Mouse (Mus musculus) lung, embryonic 16.5 days (tissue): ENCODE data around the gene Pnmt. TPM values are rescaled to one million over a fixed set of nuclear protein-coding genes. Genes with fewer than 3 reads are reported as not detected.

Experiments used
- ATAC-seq: fragments of 200-750 bp; cut with Nextera tagmentation; 2 replicates; pipeline ENCODE4 v1.8.0; 2017; ENCODE audit warnings: low read depth, mild to moderate bottlenecking, moderate library complexity
- H3K27ac ChIP-seq: fragments of 300-500 bp; sonication (generic); 2 replicates; pipeline ENCODE4 v1.5.1; 2014; ENCODE audit warnings: mild to moderate bottlenecking, control low read depth, low read length
- H3K27me3 ChIP-seq: fragments of 300-500 bp; sonication (generic); 2 replicates; pipeline ENCODE4 v1.6.1; 2014; ENCODE audit warnings: low read depth, low read length, mixed read lengths; ENCODE audit not compliant: control insufficient read depth, insufficient read depth
- H3K36me3 ChIP-seq: fragments of 300-500 bp; sonication (generic); 2 replicates; pipeline ENCODE4 v1.6.1; 2014; ENCODE audit warnings: low read length; ENCODE audit not compliant: control insufficient read depth, insufficient read depth
- H3K4me1 ChIP-seq: fragments of 300-500 bp; sonication (generic); replicated peaks from 2 replicates; pipeline ENCODE4 v1.6.1; 2014; ENCODE audit warnings: low read length, mixed read lengths; ENCODE audit not compliant: control insufficient read depth, insufficient read depth
- H3K4me2 ChIP-seq: fragments of 300-500 bp; sonication (generic); 2 replicates; pipeline ENCODE4 v1.6.1; 2014; ENCODE audit warnings: low read depth, low read length, control low read depth
- H3K4me3 ChIP-seq: fragments of 300-500 bp; sonication (generic); 2 replicates; pipeline ENCODE4 v1.5.1; 2014; ENCODE audit warnings: mild to moderate bottlenecking, low read length, control low read depth
- H3K9ac ChIP-seq: fragments of 300-500 bp; sonication (generic); 2 replicates; pipeline ENCODE4 v1.6.1; 2014; ENCODE audit warnings: low read length, control low read depth
- H3K9me3 ChIP-seq: fragments of 300-500 bp; sonication (generic); 2 replicates; pipeline ENCODE4 v1.6.1; 2016; ENCODE audit warnings: low read length; ENCODE audit not compliant: control insufficient read depth
- WGBS: fragments of 180-500 bp; shearing (Covaris S2); extraction: QIAGEN DNeasy Blood & Tissue Kit; methylation state at CpG from one replicate; pipeline ENCODE4 v1.1.7; 2014; 5-methylcytosine and 5-hydroxymethylcytosine counted together
- polyA plus RNA-seq: library from polyadenylated mRNA; unstranded; fragments of >200 nt; fragmentation: Nextera tagmentation; extraction: Ambion mirVana; gene quantifications from 2 replicates; pipeline ENCODE4 v1.2.1, GENCODE M21; 2015

The Pnmt gene
- polyA plus RNA-seq, 1 experiment from 2014 or later = 0.13 TPM

GRCm38 (mm10) chr11:98356625-98357394 is 29.4 kb upstream of the Pnmt start:
- Histone ChIP-seq H3K27me3 (peaks cover 3% of the 10 kb centered on the region; the same call in 1 of the 2 replicates), H3K4me2 (peak overlapping the region; percentile 77; the same call in 1 of the 2 replicates), H3K9me3 (no peaks in the 10 kb centered on the region), H3K4me3 (no peak overlapping the region), H3K9ac (peak overlapping the region; percentile 66; the same call in 1 of the 2 replicates), H3K4me1 (peaks cover 43% of the 10 kb centered on the region), H3K27ac (peak overlapping the region; percentile 94), H3K36me3 (no peaks in the 10 kb centered on the region)
- ATAC-seq = peak; percentile 21
- 54% methylated on average over 7 of the region's 7 CpGs for WGBS

- Histone ChIP-seq H3K9me3 (no peaks in the 10 kb centered on the region), H3K4me2 (peak overlapping the region; percentile 77), H3K36me3 (no peaks in the 10 kb centered on the region), H3K27me3 (peaks cover 3% of the 10 kb centered on the region; the same call in 1 of the 2 replicates), H3K9ac (peak overlapping the region; percentile 66), H3K4me3 (peak overlapping the region; percentile 79), H3K27ac (peak overlapping the region; percentile 94), H3K4me1 (peaks cover 42% of the 10 kb centered on the region)
- WGBS = 4% methylated on average over 13 of the region's 13 CpGs
- ATAC-seq = peak; percentile 39
Observed at GRCm38 (mm10) chr11:98357396-98358160, 28.7 kb upstream of the Pnmt start.

- Histone ChIP-seq H3K27ac (peak within 1 kb of the TSS; percentile 94), H3K4me3 (peak within 1 kb of the TSS; percentile 79), H3K36me3 (no peaks in the 10 kb centered on the region), H3K4me2 (peak within 1 kb of the TSS; percentile 88), H3K27me3 (peaks cover 3% of the 10 kb centered on the region; the same call in 1 of the 2 replicates), H3K9me3 (no peaks in the 10 kb centered on the region), H3K4me1 (peaks cover 49% of the 10 kb centered on the region), H3K9ac (peak within 1 kb of the TSS; percentile 86)
- ATAC-seq = peak; percentile 91
- WGBS = under 1% methylated on average over 52 of the region's 60 CpGs
Observed at GRCm38 (mm10) chr11:98358161-98359083, 27.8 kb upstream of the Pnmt start, which contains the start of gene Stard3. Gene Stard3, plus strand, starts transcription at chr11:98358368.

GRCm38 (mm10) chr11:98360866-98361521 is 25.3 kb upstream of the Pnmt start:
- Histone ChIP-seq H3K4me2 (no peak overlapping the region), H3K4me1 (peaks cover 49% of the 10 kb centered on the region), H3K27ac (no peak overlapping the region)

GRCm38 (mm10) chr11:98363817-98364216 is 22.4 kb upstream of the Pnmt start:
- no peaks in the 10 kb centered on the region for H3K36me3 ChIP-seq
- peak; percentile 80 for ATAC-seq
- H3K27me3 ChIP-seq = no peaks in the 10 kb centered on the region
- H3K4me1 ChIP-seq = peaks cover 30% of the 10 kb centered on the region
- no peak overlapping the region for H3K4me3 ChIP-seq
- H3K9ac ChIP-seq = 0 out of 2 replicates have a peak overlapping the region, but pooled peaks have one; percentile 23
- peak overlapping the region; percentile 89 for H3K27ac ChIP-seq
- 57% methylated on average over 5 of the region's 5 CpGs for WGBS
- H3K4me2 ChIP-seq = peak overlapping the region; percentile 26
- no peaks in the 10 kb centered on the region for H3K9me3 ChIP-seq

More at GRCm38 (mm10) chr11:98360866-98361521, 25.3 kb upstream of the Pnmt start:
- no peak overlapping the region for H3K9ac ChIP-seq
- no peaks in the 10 kb centered on the region for H3K27me3 ChIP-seq
- no peak overlapping the region for H3K4me3 ChIP-seq
- no peaks in the 10 kb centered on the region for H3K36me3 ChIP-seq
- WGBS = 75% methylated on average over 9 of the region's 9 CpGs
- no peaks in the 10 kb centered on the region for H3K9me3 ChIP-seq
- ATAC-seq = no peak

- H3K4me3 ChIP-seq = no peak overlapping the region
- peak; percentile 37; the same call in 1 of the 2 replicates for ATAC-seq
- H3K27me3 ChIP-seq = no peaks in the 10 kb centered on the region
- peak overlapping the region; percentile 89 for H3K27ac ChIP-seq
- no peaks in the 10 kb centered on the region for H3K36me3 ChIP-seq
- peak overlapping the region; percentile 23; the same call in 1 of the 2 replicates for H3K9ac ChIP-seq
- no peaks in the 10 kb centered on the region for H3K9me3 ChIP-seq
- WGBS = 71% methylated on average over 5 of the region's 5 CpGs
- peaks cover 24% of the 10 kb centered on the region for H3K4me1 ChIP-seq
- H3K4me2 ChIP-seq = peak overlapping the region; percentile 26
Observed at GRCm38 (mm10) chr11:98364410-98364809, 21.8 kb upstream of the Pnmt start.

GRCm38 (mm10) chr11:98366290-98366689 is 20.0 kb upstream of the Pnmt start:
- 62% methylated on average over 10 of the region's 10 CpGs for WGBS
- Histone ChIP-seq H3K4me1 (peaks cover 16% of the 10 kb centered on the region), H3K27ac (no peak overlapping the region), H3K36me3 (no peaks in the 10 kb centered on the region), H3K9me3 (no peaks in the 10 kb centered on the region), H3K4me2 (no peak overlapping the region), H3K27me3 (no peaks in the 10 kb centered on the region), H3K4me3 (no peak overlapping the region), H3K9ac (no peak overlapping the region)
- no peak for ATAC-seq

- no peak overlapping the region for H3K9ac ChIP-seq
- H3K4me2 ChIP-seq = no peak overlapping the region
- WGBS = 75% methylated on average over 10 of the region's 10 CpGs
- H3K36me3 ChIP-seq = no peaks in the 10 kb centered on the region
- no peak for ATAC-seq
- peaks cover 16% of the 10 kb centered on the region for H3K4me1 ChIP-seq
- no peak overlapping the region for H3K27ac ChIP-seq
- H3K4me3 ChIP-seq = no peak overlapping the region
- no peaks in the 10 kb centered on the region for H3K27me3 ChIP-seq
- no peaks in the 10 kb centered on the region for H3K9me3 ChIP-seq
Observed at GRCm38 (mm10) chr11:98367171-98367862, 18.9 kb upstream of the Pnmt start.
